Mouse (Mus musculus): Measurements from ENCODE around the gene Miga2. TPM values are rescaled to one million over a fixed set of nuclear protein-coding genes. Genes with fewer than 3 reads are reported as not detected.

Gene Miga2
- polyA plus RNA-seq, 1 experiment: 11.1 TPM

GRCm38 (mm10) chr2:30357552-30358510, 6.2 kb upstream of the Miga2 start:
- Histone ChIP-seq H3K4me1 (ENCODE audit: control insufficient read depth, insufficient read depth, insufficient read length) (peaks cover 6% of the 10 kb centered on the region; the same call in 1 of the 2 replicates), H3K36me3 (ENCODE audit: control insufficient read depth, insufficient read depth, low read length) (peaks cover 4% of the 10 kb centered on the region), H3K4me3 (ENCODE audit: extremely low read depth, insufficient read depth, insufficient read length) (peak overlapping the region; percentile 61), H3K27me3 (ENCODE audit: control insufficient read depth, insufficient read depth, low read length) (no peaks in the 10 kb centered on the region), H3K27ac (ENCODE audit: insufficient read depth, low read length) (no peak overlapping the region)
- DNase-seq (ENCODE audit: low read depth in 1 of 2, low spot score in 2 of 2): no peak
- TF ChIP-seq POLR2A (IDR thresholded peaks at IDR 0.05; ENCODE audit: low read depth, low read length) (no peak), CTCF (IDR thresholded peaks at IDR 0.05; ENCODE audit: extremely low read depth, insufficient read depth, insufficient read length, insufficient replicate concordance) (no peak)
- WGBS: 74% methylated on average over 8 of the region's 8 CpGs

GRCm38 (mm10) chr2:30358533-30359531, 5.2 kb upstream of the Miga2 start, which contains the start of gene Sh3glb2:
Gene Sh3glb2, minus strand, starts transcription at chr2:30359337.
- Histone ChIP-seq H3K36me3 (ENCODE audit: control insufficient read depth, insufficient read depth, low read length) (peaks cover 3% of the 10 kb centered on the region; the same call in 1 of the 2 replicates), H3K27ac (ENCODE audit: insufficient read depth, low read length) (peak within 1 kb of the TSS; percentile 43), H3K4me1 (ENCODE audit: control insufficient read depth, insufficient read depth, insufficient read length) (peaks cover 6% of the 10 kb centered on the region; the same call in 1 of the 2 replicates), H3K27me3 (ENCODE audit: control insufficient read depth, insufficient read depth, low read length) (no peaks in the 10 kb centered on the region), H3K4me3 (ENCODE audit: extremely low read depth, insufficient read depth, insufficient read length) (peak within 1 kb of the TSS; percentile 61)
- TF ChIP-seq CTCF (IDR thresholded peaks at IDR 0.05; ENCODE audit: extremely low read depth, insufficient read depth, insufficient read length, insufficient replicate concordance) (peak; percentile 45; the same call in 1 of the 2 replicates), POLR2A (IDR thresholded peaks at IDR 0.05; ENCODE audit: low read depth, low read length) (no peak)
- DNase-seq (ENCODE audit: low read depth in 1 of 2, low spot score in 2 of 2): peak; percentile 53 to 83
- WGBS: 2% methylated on average over 72 of the region's 73 CpGs

GRCm38 (mm10) chr2:30360626-30361025, 3.4 kb upstream of the Miga2 start:
- peaks cover 6% of the 10 kb centered on the region; the same call in 1 of the 2 replicates for H3K4me1 ChIP-seq (ENCODE audit: control insufficient read depth, insufficient read depth, insufficient read length)
- no peak for DNase-seq (ENCODE audit: low read depth in 1 of 2, low spot score in 2 of 2)
- no peaks in the 10 kb centered on the region for H3K36me3 ChIP-seq (ENCODE audit: control insufficient read depth, insufficient read depth, low read length)
- no peak overlapping the region for H3K27ac ChIP-seq (ENCODE audit: insufficient read depth, low read length)
- TF ChIP-seq POLR2A (IDR thresholded peaks at IDR 0.05; ENCODE audit: low read depth, low read length) (no peak), CTCF (IDR thresholded peaks at IDR 0.05; ENCODE audit: extremely low read depth, insufficient read depth, insufficient read length, insufficient replicate concordance) (no peak)
- no peak overlapping the region for H3K4me3 ChIP-seq (ENCODE audit: extremely low read depth, insufficient read depth, insufficient read length)
- WGBS: 88% methylated on average over 10 of the region's 10 CpGs
- H3K27me3 ChIP-seq (ENCODE audit: control insufficient read depth, insufficient read depth, low read length): no peaks in the 10 kb centered on the region

DNA sequence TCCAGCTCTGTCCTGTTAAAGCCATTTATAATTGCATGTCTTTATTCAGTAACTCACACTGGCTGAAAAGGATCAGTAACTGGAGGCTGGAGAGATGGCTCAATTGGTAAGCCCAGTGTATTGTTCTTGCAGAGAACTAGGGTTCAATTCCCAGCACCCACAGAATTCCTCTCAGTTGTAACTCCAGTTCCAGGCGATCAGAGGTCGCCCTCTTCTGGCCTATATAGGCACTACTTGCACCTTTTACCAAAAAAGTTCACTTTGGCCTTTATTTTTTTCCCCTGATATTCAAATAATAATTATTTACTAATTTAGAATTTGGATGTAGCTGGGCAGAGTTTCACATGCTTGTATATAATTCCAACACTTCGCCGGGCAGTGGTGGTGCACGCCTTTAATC, 1.2 kb upstream of the Miga2 start:
- DNase-seq (ENCODE audit: low read depth in 1 of 2, low spot score in 2 of 2): no peak
- WGBS: 83% methylated on average over 5 of the region's 5 CpGs
- Histone ChIP-seq H3K36me3 (ENCODE audit: control insufficient read depth, insufficient read depth, low read length) (no peaks in the 10 kb centered on the region), H3K27ac (ENCODE audit: insufficient read depth, low read length) (no peak overlapping the region), H3K27me3 (ENCODE audit: control insufficient read depth, insufficient read depth, low read length) (no peaks in the 10 kb centered on the region), H3K4me1 (ENCODE audit: control insufficient read depth, insufficient read depth, insufficient read length) (peaks cover 6% of the 10 kb centered on the region; the same call in 1 of the 2 replicates), H3K4me3 (ENCODE audit: extremely low read depth, insufficient read depth, insufficient read length) (no peak overlapping the region)
- TF ChIP-seq CTCF (IDR thresholded peaks at IDR 0.05; ENCODE audit: extremely low read depth, insufficient read depth, insufficient read length, insufficient replicate concordance): no peak
- TF ChIP-seq POLR2A (IDR thresholded peaks at IDR 0.05; ENCODE audit: low read depth, low read length): no peak

DNA sequence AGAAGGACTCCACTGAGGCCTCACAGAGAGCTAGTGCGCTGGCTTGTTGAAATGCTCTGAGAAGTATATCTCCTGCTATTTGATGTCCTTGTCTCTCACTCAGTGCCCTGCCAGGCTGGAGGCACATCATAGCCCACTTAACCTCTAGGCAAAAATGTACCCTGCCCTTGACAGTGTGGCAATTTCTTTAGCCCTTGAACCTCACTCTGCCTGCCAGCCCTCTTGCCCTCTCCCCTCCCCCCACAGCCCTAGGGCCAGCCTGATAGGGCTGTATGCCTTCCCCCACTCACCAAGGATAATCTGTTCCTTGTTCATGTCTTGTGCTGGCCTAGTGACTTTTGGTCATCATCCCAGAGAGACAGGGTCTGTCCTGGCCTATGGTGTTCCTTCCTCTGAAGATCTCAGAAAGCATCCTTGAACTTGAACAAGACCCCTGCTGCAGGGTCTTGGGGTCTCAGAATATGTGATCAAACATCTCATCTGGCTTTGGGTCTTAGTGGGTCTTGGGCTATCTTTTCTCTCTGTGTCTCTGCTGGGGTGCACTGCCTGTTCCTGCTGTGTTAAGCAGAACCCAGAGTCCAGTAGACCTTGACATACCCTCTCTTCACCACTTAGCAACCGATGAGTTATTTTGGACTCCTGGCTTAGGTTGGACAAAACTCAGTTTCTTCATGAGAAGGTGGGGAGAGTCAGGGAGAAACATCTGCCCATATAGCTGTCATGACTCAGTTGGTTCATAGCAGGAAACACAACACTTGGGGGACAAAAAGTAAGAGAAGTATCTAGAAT, 1.4 kb downstream of the Miga2 start:
- Histone ChIP-seq H3K36me3 (ENCODE audit: control insufficient read depth, insufficient read depth, low read length) (peaks cover 10% of the 10 kb centered on the region), H3K27ac (ENCODE audit: insufficient read depth, low read length) (no peak overlapping the region), H3K4me3 (ENCODE audit: extremely low read depth, insufficient read depth, insufficient read length) (no peak overlapping the region), H3K27me3 (ENCODE audit: control insufficient read depth, insufficient read depth, low read length) (no peaks in the 10 kb centered on the region), H3K4me1 (ENCODE audit: control insufficient read depth, insufficient read depth, insufficient read length) (no peaks in the 10 kb centered on the region; the same call in 1 of the 2 replicates)
- 87% methylated on average over 2 of the region's 2 CpGs for WGBS
- DNase-seq (ENCODE audit: low read depth in 1 of 2, low spot score in 2 of 2): no peak
- TF ChIP-seq POLR2A (IDR thresholded peaks at IDR 0.05; ENCODE audit: low read depth, low read length): no peak
- no peak for TF ChIP-seq CTCF (IDR thresholded peaks at IDR 0.05; ENCODE audit: extremely low read depth, insufficient read depth, insufficient read length, insufficient replicate concordance)

- H3K36me3 ChIP-seq (ENCODE audit: control insufficient read depth, insufficient read depth, low read length): peaks cover 11% of the 10 kb centered on the region
- H3K27me3 ChIP-seq (ENCODE audit: control insufficient read depth, insufficient read depth, low read length): no peaks in the 10 kb centered on the region
- no peak overlapping the region for H3K27ac ChIP-seq (ENCODE audit: insufficient read depth, low read length)
- no peak overlapping the region for H3K4me3 ChIP-seq (ENCODE audit: extremely low read depth, insufficient read depth, insufficient read length)
- H3K4me1 ChIP-seq (ENCODE audit: control insufficient read depth, insufficient read depth, insufficient read length): no peaks in the 10 kb centered on the region; the same call in 1 of the 2 replicates
- WGBS: 52% methylated on average over 5 of the region's 5 CpGs
- no peak for TF ChIP-seq POLR2A (IDR thresholded peaks at IDR 0.05; ENCODE audit: low read depth, low read length)
- TF ChIP-seq CTCF (IDR thresholded peaks at IDR 0.05; ENCODE audit: extremely low read depth, insufficient read depth, insufficient read length, insufficient replicate concordance): no peak
- no peak for DNase-seq (ENCODE audit: low read depth in 1 of 2, low spot score in 2 of 2)
These were observed 2.2 kb downstream of the Miga2 start for GRCm38 (mm10) chr2:30366203-30366602.

Measured in spleen, adult 2 months (tissue).